Mouse (Mus musculus) c-Kit-positive CD71-positive TER-119-negative erythroid progenitor cells, embryonic 14.5 days (primary cell): ENCODE data around the gene Lingo2.

Source experiments
- DNase-seq: peaks from one replicate; pipeline ENCODE4 v3.0.0-alpha.2; 2013; ENCODE audit warnings: low read depth

Gene Lingo2

GRCm38 (mm10) chr4:36951150-36951954 lies at the start of gene Lingo2:
TSS of gene Lingo2 (minus strand) at chr4:36951747.
- no peak for DNase-seq

DNA sequence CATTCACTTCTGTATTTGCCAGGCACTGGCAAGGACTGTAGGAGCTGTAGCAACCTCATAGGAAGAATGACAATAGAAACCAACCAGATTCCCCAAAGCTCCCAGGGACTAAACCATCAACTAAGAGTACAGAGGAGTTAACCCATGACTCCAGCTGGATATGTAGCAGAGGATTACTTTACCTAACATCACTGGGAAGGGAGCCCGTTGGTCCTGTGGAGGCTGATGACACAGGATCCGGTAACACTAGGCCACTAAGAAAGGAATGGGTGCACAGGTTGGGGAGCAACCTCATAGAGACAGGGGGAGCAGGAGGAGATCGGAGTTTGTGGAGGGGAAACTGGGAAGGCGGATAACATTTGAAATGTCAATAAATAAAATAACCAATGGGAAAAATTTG lies 21.8 kb upstream of the Lingo2 start:
- no peak for DNase-seq

GRCm38 (mm10) chr4:36952431-36953429 lies 1.2 kb upstream of the Lingo2 start:
- no peak for DNase-seq

GRCm38 (mm10) chr4:36951955-36952215 lies 338 bp upstream of the Lingo2 start:
- no peak for DNase-seq

GRCm38 (mm10) chr4:36950790-36951149 lies 777 bp downstream of the Lingo2 start:
- DNase-seq: no peak

- DNase-seq: no peak
These were observed 1.4 kb downstream of the Lingo2 start for GRCm38 (mm10) chr4:36950021-36950751.

DNA sequence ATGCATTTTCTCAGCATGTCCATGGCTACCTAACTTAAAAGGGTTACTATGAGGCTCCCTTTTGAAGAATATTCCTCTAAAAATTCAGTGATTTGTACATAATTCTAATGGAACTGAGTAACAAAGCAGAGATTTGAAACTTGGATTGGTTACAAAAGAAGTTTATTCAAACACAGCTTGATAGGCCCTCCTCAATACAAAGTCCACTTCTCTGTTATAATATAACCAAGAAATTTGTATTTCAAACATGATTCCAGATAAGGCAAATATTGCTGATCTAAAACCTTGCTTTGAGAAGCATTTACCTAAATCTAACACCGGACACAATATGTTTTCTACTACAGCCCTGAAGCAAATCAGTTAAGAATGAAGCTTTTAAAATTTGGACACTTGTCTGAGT lies 60.7 kb downstream of the Lingo2 start:
- no peak for DNase-seq

- no peak for DNase-seq
These were observed 61.2 kb downstream of the Lingo2 start for GRCm38 (mm10) chr4:36890365-36890764.

DNA sequence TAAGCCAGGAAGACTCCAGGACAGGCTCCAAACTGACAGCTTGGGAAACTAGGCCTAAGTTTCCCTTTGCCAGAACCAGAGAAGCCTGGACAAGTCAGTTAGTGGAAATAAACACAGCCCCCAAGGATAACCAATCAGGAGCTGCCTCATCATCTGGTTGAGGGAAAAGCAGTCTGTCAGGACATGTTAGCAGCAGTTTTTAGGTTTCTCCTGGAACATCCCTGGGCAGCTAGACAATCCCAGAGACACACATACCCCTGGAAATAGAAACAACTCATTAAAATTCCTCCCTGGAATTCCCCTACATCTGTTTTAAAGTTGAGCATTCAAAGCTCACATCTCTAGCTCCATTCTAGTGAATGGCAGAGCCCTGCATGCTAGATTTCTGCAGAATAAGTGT lies 76.8 kb downstream of the Lingo2 start:
- DNase-seq: no peak

DNA sequence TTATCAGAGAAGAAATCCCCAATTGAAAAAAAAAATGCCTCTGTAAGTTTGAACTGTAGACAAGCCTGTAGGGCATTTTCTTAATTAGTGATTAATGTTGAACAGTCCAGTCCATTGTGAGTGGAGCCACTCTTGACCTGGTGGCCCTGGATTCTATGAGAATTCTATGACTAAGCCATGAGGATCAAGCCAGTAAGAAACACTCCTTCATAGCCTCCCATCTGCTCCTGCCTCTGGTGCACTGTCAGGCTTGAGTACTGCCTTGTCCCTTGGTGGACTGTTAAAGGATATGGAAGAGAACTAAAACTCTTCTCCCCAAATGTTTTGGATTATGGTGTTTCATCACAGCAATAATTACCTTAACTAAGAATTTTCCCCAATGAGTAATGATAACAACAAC lies 126.6 kb downstream of the Lingo2 start:
- DNase-seq: no peak

GRCm38 (mm10) chr4:36821914-36822313 lies 129.6 kb downstream of the Lingo2 start:
- no peak for DNase-seq

GRCm38 (mm10) chr4:36775088-36775487 lies 176.5 kb downstream of the Lingo2 start:
- DNase-seq: no peak

DNA sequence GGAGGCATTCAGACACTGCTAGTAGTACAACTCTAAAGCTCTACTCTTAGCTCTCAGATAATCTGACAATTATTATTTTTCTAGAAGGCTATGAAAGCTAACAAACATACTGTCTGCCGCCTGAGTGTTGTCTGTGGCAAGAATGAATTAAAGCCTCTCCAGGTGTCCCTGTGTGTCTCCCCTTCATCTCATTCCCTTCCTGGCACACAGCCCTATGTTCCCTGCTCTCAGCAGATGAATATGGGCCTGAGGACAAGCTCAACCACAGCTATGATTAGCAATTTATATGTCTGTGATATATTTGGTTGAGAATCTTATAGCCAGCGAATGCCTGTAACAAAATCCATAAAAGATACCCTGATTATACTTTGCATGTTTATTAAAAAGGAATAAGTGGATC lies 220.9 kb downstream of the Lingo2 start:
- no peak for DNase-seq

DNA sequence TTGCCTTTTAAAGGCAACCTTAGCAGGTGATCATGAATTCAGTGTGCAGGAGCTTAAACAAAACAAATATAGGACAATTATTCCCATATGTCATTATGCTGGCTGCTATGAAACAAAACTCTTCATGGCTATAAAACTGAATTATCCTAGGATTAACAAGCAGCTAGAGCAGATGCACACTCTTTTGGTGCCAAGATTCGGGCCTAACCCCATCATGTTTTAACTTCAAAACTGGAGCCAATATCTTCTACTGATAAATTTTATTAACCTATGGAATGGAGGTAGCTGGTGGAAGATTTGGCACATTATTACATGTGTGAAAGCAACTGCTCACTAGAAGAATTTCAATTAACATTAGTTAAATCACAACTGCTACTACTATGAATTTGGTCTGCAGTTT lies 235.1 kb downstream of the Lingo2 start:
- DNase-seq: no peak

DNA sequence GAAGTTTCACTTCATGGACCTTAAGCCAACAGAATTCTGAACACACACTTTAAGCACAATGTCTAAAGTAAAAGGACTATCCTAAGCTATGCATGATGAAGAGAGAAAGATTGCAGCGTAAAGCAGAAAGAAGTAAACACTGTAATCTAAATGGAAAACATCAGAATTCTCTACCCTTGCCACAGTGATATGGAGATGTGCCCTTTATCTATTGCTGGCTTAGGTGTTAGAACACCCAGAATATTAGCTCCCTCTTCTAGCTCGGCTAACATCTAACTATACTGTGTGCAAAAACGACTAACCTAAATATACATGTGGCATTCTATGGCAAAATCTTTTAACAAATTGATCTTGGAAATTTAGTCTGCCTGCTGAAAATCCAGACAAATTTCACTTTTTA lies 252.7 kb downstream of the Lingo2 start:
- no peak for DNase-seq

DNA sequence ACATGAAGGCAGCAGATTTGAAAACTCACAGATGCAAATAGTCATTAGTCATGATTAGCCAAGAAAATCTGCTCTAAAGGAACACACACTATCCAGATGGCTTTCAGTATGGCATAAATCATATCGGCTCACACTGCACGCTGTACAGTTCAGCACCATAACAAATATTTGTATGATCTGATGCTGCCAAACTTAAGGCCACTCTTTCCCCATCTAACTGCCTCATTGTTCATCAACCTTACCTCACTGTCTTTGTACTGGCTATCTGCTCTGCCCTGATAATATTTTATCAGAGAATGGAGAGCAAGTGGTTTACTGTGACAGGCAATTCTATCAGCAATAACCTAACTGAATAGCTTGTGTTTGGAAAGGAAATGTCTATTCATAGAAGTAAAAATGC lies 254.7 kb downstream of the Lingo2 start:
- peak; percentile 24 for DNase-seq

- DNase-seq: no peak
These were observed 291.6 kb downstream of the Lingo2 start for GRCm38 (mm10) chr4:36659920-36660319.

DNA sequence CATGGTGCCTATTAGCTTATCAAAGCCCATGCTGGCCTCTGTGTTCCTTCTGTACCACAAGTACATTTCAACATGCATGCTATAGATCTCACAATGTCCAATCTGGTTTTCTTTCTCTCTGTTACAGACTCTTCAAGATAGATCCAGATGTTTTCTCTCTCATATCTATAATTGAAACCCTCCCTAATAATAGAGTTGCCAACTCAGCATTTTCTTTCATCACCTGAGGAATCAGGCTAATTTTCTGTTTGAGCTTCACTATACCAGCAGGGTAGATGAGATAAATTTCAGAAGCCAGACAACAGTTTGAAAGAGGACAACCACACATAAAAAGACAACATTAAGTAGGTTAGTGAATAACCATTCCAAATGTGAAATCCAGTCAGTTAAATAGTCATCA lies 303.8 kb downstream of the Lingo2 start:
- DNase-seq: no peak

GRCm38 (mm10) chr4:36635666-36636065 lies 315.9 kb downstream of the Lingo2 start:
- DNase-seq: no peak

- DNase-seq: no peak
These were observed 374.7 kb downstream of the Lingo2 start for GRCm38 (mm10) chr4:36576801-36577200.

DNA sequence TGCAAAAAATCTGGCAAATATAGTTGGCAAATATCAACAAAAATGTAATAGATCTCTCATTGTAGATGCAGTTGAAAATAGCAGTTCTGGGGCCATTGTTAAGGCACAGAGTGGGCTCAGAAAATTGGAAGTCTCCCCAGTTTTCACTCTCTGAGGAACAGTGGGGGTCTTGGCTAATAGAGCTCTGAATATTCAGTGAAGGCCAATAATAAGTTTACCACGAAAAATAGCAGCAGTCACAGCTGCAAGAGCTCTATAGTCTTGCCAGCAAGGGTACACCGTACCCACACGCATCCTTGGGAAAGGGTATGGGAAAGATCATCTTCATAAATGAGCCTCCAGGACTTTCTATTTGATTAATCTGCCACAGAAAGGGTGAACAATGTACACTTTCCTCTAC lies 375.3 kb downstream of the Lingo2 start:
- no peak for DNase-seq

GRCm38 (mm10) chr4:36566544-36566943 lies 385.0 kb downstream of the Lingo2 start:
- no peak for DNase-seq

DNA sequence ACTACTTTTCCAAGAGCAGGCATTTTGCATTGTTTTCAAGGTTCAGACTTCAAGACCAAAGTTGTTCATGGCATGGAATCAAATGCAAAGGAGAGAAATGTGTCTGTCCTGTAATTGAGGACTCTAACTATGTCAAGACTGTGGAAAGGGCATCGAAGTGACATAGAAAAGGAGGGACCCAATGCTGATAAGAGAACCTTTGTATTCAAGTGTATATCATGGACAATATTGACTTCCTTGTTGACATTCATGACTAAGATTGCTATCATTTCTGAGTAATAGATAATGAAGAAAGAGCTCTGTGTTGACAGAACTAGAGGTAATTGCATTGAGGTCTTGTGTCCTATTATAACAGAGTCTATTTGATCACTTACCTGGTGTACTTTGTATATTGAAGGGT lies 390.6 kb downstream of the Lingo2 start:
- DNase-seq: no peak
